Mouse (Mus musculus): ENCODE data around the gene Sec24c. TPM values are rescaled to one million over a fixed set of nuclear protein-coding genes. Genes with fewer than 3 reads are reported as not detected.
"Not testable (repeated sequence)": the region's sequence is repeated elsewhere in the genome, so short reads cannot be mapped to it uniquely, and the experiment has no call there.

The Sec24c gene
- polyA plus RNA-seq (2016; fragmentation: Nextera tagmentation; extraction: Ambion mirVana), result 97.3 and 100 TPM in 2 replicates

GRCm38 (mm10) chr14:20674064-20674833 lies at the start of gene Sec24c:
Gene Sec24c (plus strand): TSS chr14:20674308.
- Histone ChIP-seq H3K4me1 (peaks cover 10% of the 10 kb centered on the region), H3K36me3 (peaks cover 35% of the 10 kb centered on the region), H3K27ac (peak within 1 kb of the TSS; percentile 94), H3K4me3 (peak within 1 kb of the TSS; percentile 78), H3K9ac (peak within 1 kb of the TSS; percentile 81), H3K9me3 (no peaks in the 10 kb centered on the region), H3K4me2 (replicated peaks) (peak within 1 kb of the TSS; percentile 82), H3K27me3 (no peaks in the 10 kb centered on the region)
- WGBS, result under 1% methylated on average over 43 of the region's 43 CpGs
- ATAC-seq (ENCODE audit: insufficient number of reproducible peaks, insufficient read depth, low FRiP score, low TSS enrichment), result peak; percentile 94

GRCm38 (mm10) chr14:20626447-20626846 lies 47.7 kb upstream of the Sec24c start:
- Histone ChIP-seq H3K4me3 (no peak overlapping the region), H3K27ac (no peak overlapping the region), H3K4me1 (no peaks in the 10 kb centered on the region), H3K27me3 (no peaks in the 10 kb centered on the region), H3K4me2 (replicated peaks) (no peak overlapping the region), H3K9ac (no peak overlapping the region), H3K36me3 (no peaks in the 10 kb centered on the region), H3K9me3 (no peaks in the 10 kb centered on the region)
- WGBS, result 82% methylated on average over 2 of the region's 2 CpGs
- ATAC-seq (ENCODE audit: insufficient number of reproducible peaks, insufficient read depth, low FRiP score, low TSS enrichment), result no peak

- H3K27me3 ChIP-seq, result no peaks in the 10 kb centered on the region
- no peak overlapping the region for H3K9ac ChIP-seq
- no peaks in the 10 kb centered on the region for H3K4me1 ChIP-seq
- no peak for ATAC-seq (ENCODE audit: insufficient number of reproducible peaks, insufficient read depth, low FRiP score, low TSS enrichment)
- H3K27ac ChIP-seq, result no peak overlapping the region
- no peaks in the 10 kb centered on the region for H3K36me3 ChIP-seq
- no peaks in the 10 kb centered on the region for H3K9me3 ChIP-seq
- no peak overlapping the region for H3K4me2 ChIP-seq (replicated peaks)
- WGBS, result 85% methylated on average over 3 of the region's 3 CpGs
- H3K4me3 ChIP-seq, result no peak overlapping the region
Measured at GRCm38 (mm10) chr14:20626971-20627370, 47.1 kb upstream of the Sec24c start.

GRCm38 (mm10) chr14:20631253-20631652 lies 42.9 kb upstream of the Sec24c start:
- H3K4me1 ChIP-seq, result no peaks in the 10 kb centered on the region
- no peak overlapping the region for H3K27ac ChIP-seq
- H3K27me3 ChIP-seq, result no peaks in the 10 kb centered on the region
- H3K4me2 ChIP-seq (replicated peaks), result no peak overlapping the region
- H3K4me3 ChIP-seq, result no peak overlapping the region
- no peak overlapping the region for H3K9ac ChIP-seq
- H3K36me3 ChIP-seq, result no peaks in the 10 kb centered on the region
- 62% methylated on average over 4 of the region's 4 CpGs for WGBS
- no peak for ATAC-seq (ENCODE audit: insufficient number of reproducible peaks, insufficient read depth, low FRiP score, low TSS enrichment)
- H3K9me3 ChIP-seq, result no peaks in the 10 kb centered on the region

GRCm38 (mm10) chr14:20635546-20635945 lies 38.6 kb upstream of the Sec24c start:
- Histone ChIP-seq H3K4me1 (0 out of 2 replicates have a peak, but pooled peaks cover 3% of the 10 kb centered on the region), H3K27ac (no peak overlapping the region), H3K9me3 (no peaks in the 10 kb centered on the region), H3K4me3 (no peak overlapping the region), H3K27me3 (no peaks in the 10 kb centered on the region), H3K36me3 (no peaks in the 10 kb centered on the region), H3K9ac (no peak overlapping the region), H3K4me2 (replicated peaks) (no peak overlapping the region)
- WGBS, result 96% methylated on average over 2 of the region's 2 CpGs
- no peak for ATAC-seq (ENCODE audit: insufficient number of reproducible peaks, insufficient read depth, low FRiP score, low TSS enrichment)

- WGBS, result 94% methylated on average over 3 of the region's 3 CpGs
- H3K27me3 ChIP-seq, result not testable (repeated sequence)
Measured at GRCm38 (mm10) chr14:20636968-20637367, 37.1 kb upstream of the Sec24c start.

GRCm38 (mm10) chr14:20637818-20638574 lies 36.1 kb upstream of the Sec24c start:
- Histone ChIP-seq H3K36me3 (no peaks in the 10 kb centered on the region), H3K4me1 (0 out of 2 replicates have a peak, but pooled peaks cover 11% of the 10 kb centered on the region), H3K27me3 (no peaks in the 10 kb centered on the region), H3K9me3 (no peaks in the 10 kb centered on the region), H3K27ac (no peak overlapping the region), H3K4me3 (no peak overlapping the region), H3K4me2 (replicated peaks) (no peak overlapping the region), H3K9ac (no peak overlapping the region)
- 89% methylated on average over 2 of the region's 2 CpGs for WGBS
- ATAC-seq (ENCODE audit: insufficient number of reproducible peaks, insufficient read depth, low FRiP score, low TSS enrichment), result no peak

More at GRCm38 (mm10) chr14:20636968-20637367, 37.1 kb upstream of the Sec24c start:
- H3K4me2 ChIP-seq (replicated peaks); H3K9me3 ChIP-seq; H3K27ac ChIP-seq; H3K4me1 ChIP-seq; H3K9ac ChIP-seq; ATAC-seq (ENCODE audit: insufficient number of reproducible peaks, insufficient read depth, low FRiP score, low TSS enrichment); H3K36me3 ChIP-seq; H3K4me3 ChIP-seq: not testable (repeated sequence)

GRCm38 (mm10) chr14:20638702-20639101 lies 35.4 kb upstream of the Sec24c start:
- no peak for ATAC-seq (ENCODE audit: insufficient number of reproducible peaks, insufficient read depth, low FRiP score, low TSS enrichment)
- H3K4me2 ChIP-seq (replicated peaks), result no peak overlapping the region
- no peak overlapping the region for H3K4me3 ChIP-seq
- 0 out of 2 replicates have a peak, but pooled peaks cover 11% of the 10 kb centered on the region for H3K4me1 ChIP-seq
- no peak overlapping the region for H3K27ac ChIP-seq
- no peaks in the 10 kb centered on the region for H3K27me3 ChIP-seq
- no peaks in the 10 kb centered on the region for H3K9me3 ChIP-seq
- no peaks in the 10 kb centered on the region for H3K36me3 ChIP-seq
- 89% methylated on average over 6 of the region's 6 CpGs for WGBS
- H3K9ac ChIP-seq, result no peak overlapping the region

- Histone ChIP-seq H3K27me3 (no peaks in the 10 kb centered on the region), H3K9ac (peak overlapping the region; percentile 78), H3K4me3 (peak overlapping the region; percentile 70), H3K27ac (peak overlapping the region; percentile 89), H3K36me3 (no peaks in the 10 kb centered on the region), H3K4me1 (0 out of 2 replicates have a peak, but pooled peaks cover 11% of the 10 kb centered on the region), H3K9me3 (no peaks in the 10 kb centered on the region), H3K4me2 (replicated peaks) (peak overlapping the region; percentile 81)
- peak; percentile 73 for ATAC-seq (ENCODE audit: insufficient number of reproducible peaks, insufficient read depth, low FRiP score, low TSS enrichment)
- WGBS, result 3% methylated on average over 16 of the region's 16 CpGs
Measured at GRCm38 (mm10) chr14:20639918-20640619, 34.0 kb upstream of the Sec24c start.

- Histone ChIP-seq H3K4me1 (0 out of 2 replicates have a peak, but pooled peaks cover 11% of the 10 kb centered on the region), H3K27ac (peak within 1 kb of the TSS; percentile 89), H3K27me3 (no peaks in the 10 kb centered on the region), H3K4me2 (replicated peaks) (peak within 1 kb of the TSS; percentile 81), H3K36me3 (no peaks in the 10 kb centered on the region), H3K9me3 (no peaks in the 10 kb centered on the region), H3K9ac (peak within 1 kb of the TSS; percentile 78), H3K4me3 (peak within 1 kb of the TSS; percentile 70)
- ATAC-seq (ENCODE audit: insufficient number of reproducible peaks, insufficient read depth, low FRiP score, low TSS enrichment), result peak; percentile 89
- WGBS, result under 1% methylated on average over 72 of the region's 73 CpGs
Measured at GRCm38 (mm10) chr14:20640644-20641437, 33.3 kb upstream of the Sec24c start, which contains the start of gene Usp54. Gene Usp54 (minus strand): TSS chr14:20641063.
